Mouse (Mus musculus) induced T-regulatory cell, adult 2 months (primary cell): ENCODE results near the gene Rin2.
A peak's percentile ranks its signal among the peaks of the same experiment; 100 is the strongest.

Experiments used
- DNase-seq: peaks from one replicate; pipeline ENCODE4 v3.0.0-alpha.2; 2012; ENCODE audit warnings: low read depth

Rin2 gene

DNA sequence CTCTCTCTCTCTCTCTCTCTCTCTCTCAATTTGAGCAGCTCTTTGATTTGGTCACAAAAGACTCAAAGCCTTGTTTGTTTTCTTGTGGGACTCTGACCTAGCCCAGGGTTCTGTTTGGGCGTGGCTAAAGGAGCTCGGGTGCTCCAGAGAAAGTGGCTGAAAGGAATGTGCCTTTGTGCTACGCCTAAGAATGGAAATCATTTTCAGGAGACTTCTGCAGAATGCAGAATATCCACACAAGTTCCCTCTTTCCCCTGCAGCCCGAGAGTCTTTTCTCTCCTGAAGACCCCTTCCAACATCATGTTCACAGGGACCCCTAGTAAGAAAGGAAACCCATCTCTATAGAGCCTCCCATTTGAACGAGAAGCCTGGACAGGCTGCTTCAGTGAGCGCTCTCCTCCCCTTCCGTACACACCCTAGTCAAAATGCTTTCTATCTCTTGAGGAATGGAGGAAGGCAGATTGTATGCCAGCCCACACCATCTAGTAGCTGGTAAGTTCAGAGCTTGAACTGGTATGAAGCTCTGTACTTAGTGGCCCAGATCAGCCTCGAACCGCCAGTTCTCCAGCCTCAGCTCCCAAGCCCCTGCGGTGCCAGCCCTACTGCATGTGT, 187.3 kb downstream of the Rin2 start:
- no peak for DNase-seq

DNA sequence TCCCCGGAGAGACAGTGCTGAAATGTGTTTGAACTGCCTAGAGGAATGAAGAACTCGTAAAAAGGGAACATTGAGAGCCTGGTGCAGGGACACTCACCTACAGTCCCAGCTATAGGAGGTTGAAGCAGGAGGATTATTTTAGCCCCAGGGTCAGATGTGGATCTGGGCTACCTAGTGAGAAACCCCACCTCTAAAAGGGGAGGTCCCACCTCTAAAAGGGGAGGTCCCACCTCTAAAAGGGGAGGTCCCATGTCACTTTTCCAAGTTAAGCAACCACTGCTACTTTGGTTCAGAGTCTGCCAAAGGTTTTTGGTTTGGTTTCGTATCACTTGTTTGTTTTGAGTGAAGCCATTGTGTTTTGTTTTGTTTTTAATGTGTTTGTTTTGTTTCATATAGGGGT, 190.3 kb downstream of the Rin2 start:
- no peak for DNase-seq

DNA sequence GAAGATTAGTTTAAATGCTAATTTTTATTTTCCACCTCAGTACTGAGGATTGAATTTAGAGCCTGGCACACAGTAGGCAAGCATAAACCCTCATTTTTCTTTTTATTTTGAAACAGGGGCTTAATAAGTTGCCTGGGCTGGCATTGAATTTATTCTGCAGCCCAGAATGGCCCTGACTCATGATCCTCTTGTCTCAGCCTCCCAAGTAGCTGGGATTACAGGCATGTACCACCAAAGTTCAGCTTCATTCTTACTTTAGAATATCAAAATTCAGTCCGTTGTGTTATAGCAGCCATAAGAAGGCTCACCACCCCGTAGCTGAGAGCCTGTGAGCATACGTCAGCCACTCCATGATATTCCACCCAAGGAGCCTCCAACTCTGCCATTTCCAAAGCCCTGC, 191.2 kb downstream of the Rin2 start:
- DNase-seq: no peak

DNA sequence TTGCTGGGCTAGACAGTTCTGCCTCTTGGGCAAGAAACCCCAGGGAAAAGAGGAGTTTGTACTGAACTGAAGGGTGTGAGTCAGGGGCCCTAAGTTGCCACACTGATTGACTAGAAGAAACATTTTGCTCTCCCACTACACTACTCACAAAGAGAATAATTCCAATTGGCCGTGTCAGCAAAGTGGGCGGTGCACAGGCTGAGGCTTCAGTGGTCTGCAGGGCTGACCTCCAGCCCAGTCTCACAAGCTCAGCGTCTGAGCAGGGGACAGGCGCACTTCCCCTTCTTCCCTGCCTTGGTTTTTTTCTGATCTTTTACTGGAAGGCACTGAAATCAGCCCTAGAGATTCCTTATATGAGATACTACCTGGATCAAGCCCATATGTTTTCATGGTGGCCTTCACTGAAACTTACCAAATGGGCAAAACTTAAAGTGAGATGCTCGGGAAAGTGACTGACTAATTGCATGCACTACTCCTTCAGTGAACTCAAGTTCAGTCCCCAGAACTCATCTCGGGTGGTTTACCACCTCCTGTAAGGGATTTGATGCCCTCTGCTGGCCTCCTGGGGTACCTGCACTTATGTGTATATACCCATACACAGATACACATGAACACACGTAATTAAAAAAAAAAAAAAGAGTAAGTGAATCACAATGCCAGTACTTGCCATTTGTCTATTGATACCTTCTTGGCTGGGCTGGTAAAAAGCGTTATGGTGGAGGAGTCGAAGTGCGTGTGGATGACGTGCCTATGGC, 191.9 kb downstream of the Rin2 start:
- DNase-seq: no peak

DNA sequence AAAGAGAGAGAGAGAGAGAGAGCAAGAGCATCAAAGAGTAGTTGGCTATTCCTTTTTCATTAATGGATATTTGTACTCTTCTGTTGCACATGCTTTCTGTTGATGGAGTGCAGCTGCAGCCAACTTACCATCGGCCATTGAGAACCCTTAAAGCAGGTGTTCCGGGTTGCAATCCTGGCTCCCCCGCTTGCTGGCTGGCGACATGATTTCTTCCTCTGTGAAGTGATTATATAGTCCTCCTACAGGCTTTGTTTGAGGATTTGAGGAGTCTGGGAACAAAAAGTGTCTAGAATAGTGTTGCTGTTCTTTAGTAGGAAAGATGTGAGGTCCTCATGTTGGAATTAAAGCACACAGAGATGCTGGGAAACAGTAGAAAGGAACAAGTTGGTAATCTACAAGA, 196.3 kb downstream of the Rin2 start:
- DNase-seq: no peak

DNA sequence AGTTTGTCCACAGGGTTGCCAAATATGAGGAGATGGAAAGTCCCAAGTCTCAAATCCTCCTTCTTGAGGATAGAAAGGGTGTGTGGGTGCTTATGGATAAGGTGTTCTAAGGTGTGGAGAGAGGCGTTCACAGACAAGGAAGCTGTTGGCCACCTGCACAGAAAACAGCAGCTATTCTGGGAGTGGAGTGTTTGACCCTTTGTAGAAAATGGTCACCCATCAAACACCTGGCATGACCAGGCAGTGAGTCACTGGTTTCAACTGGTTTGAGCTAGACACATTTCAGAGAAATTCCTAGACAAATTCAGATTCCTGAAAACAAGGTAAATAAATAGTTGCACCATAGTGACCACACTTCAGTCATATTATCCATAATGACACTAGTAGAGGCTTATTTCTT, 197.1 kb downstream of the Rin2 start:
- no peak for DNase-seq

DNA sequence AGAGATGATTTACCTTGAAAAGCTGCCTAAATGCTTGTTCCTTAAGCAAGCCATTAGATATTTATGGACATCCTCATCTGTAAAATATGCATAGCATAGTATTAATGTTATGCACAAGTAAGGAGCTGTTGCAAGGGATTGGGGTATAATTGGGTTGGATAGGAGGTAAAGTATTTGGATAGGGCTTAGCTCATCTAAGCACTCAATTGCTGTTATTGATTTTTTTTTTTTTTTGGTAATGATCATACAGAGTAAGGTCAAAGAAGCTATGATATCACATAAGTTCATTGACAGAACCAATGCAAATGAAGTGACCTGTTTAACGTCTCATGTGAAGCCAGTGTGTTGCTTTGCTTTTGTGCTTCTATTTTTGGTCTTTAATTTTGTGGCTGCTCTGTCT, 198.9 kb downstream of the Rin2 start:
- DNase-seq: no peak

DNA sequence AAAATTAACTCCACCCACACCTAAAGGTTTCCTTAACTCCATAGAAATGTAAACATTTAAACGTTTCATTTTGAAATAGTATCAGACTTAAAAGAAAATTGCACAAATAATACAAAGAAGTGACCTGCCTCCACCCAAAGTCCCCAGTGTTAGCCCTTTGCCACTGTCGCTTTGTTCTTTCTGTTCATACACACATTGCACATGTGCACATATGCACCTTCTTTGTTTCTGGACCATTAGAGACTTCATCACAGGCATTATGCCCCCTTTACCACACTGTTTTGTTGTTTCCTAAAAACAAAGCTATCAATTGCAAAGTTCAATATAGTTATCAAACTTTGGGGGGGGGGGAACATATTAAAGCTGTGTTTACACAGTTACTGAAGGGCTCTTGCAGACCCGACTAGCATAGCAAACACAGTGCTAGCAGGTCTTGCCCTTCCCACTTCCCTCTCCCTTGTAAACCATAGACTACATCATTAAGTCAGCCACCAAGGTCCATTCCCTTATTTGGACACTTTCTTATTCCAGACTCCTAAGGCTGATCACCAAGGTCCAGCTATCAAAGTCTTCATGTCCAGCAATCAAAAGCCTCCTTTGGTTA, 200.0 kb downstream of the Rin2 start:
- no peak for DNase-seq

DNA sequence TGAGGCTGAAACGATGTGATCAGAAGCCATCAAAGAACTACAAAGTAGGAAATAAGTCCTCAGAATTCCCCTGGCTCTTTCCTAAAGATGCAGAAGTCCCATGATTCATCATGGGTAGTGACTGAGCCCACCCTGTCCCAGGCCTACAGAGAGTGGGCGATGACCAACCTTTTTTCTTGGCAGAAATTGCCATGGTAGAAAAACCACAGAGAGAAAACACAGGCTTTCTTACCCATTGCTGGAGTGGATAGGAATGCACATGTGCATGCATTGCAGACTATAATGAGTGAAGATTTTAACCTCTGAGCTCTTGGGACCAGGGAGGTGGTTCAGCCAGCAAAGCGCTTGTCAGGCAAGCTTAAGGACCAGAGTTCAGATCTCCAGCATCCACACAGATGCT, 202.2 kb downstream of the Rin2 start:
- DNase-seq: no peak

DNA sequence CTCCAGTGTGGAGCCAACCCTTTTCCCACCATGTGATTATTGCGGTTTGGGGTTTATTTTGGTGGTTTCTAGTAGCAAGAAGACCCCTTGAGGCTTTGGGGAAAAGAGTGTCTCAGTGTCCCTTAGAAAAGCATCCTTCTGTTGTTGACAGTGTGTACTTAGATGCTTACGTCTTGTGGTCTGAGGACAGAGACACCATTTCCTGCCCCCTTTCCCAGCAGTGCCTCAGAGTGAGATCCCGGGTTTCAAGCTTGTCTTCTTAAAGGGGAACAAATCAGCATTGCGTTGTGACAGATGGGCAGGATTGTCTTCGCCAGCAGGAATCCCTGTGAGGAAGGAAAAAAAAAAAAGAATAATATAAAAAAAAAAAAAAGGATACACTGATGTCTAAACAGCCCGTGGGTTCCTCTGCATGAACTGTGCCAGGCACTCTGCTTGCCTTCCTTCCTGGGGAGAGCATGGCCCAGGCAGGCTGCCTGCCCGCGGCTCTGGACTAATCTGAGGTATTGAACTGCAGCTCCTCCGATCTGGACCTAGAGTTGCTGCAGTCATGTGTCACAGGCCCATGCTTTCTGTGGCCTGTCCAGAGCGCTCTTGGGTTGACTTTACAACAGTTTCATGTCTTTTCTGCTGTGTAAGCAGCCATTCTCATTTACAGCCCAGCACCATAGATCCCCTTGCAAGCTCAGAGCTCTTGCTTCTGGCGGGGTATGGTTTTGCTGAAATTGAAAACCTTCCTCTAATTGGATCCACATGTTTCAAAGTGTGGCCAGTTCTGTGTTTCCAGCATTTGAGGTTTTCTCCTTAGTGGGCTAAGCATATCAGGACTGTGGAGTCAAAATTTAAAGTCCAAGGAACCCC, 206.1 kb downstream of the Rin2 start:
- DNase-seq: peak; percentile 12

DNA sequence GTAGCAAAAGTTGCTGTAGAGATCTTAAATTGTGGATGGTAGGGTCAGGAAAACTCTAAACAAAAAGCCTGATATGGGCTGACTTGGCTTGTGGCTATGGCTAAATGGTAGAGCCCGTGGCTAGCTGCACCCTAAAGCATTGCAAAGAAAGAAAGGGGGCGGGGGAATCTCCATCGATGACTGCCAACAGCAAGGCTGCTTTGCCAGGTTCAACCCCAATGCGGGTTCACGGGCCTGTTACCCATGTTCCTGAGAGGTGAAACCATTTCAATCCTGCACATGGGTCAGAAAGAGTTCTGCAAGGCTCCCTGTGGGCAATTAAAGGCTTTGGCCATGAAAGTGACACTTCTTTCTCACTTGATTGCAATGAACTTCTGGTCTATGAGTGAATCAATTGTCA, 206.9 kb downstream of the Rin2 start:
- DNase-seq: no peak

DNA sequence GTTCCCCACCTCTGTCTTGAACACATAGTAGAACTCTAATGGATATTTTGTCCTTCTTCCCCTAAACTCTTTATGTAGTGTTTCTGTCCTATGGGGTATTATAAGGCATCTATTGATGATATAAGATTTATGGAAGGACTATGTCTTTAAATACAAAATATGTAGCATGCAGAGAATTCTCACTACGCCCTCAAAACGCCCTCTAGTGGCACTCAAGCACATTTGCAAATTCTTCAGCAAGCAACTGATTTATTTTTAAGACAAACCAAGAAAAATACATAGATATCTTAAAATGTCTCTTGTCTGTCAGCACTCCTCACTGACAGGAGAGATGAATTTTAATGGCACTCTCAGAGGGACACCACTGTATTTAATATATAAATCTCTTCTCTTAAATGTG, 207.4 kb downstream of the Rin2 start:
- peak; percentile 62 for DNase-seq

DNA sequence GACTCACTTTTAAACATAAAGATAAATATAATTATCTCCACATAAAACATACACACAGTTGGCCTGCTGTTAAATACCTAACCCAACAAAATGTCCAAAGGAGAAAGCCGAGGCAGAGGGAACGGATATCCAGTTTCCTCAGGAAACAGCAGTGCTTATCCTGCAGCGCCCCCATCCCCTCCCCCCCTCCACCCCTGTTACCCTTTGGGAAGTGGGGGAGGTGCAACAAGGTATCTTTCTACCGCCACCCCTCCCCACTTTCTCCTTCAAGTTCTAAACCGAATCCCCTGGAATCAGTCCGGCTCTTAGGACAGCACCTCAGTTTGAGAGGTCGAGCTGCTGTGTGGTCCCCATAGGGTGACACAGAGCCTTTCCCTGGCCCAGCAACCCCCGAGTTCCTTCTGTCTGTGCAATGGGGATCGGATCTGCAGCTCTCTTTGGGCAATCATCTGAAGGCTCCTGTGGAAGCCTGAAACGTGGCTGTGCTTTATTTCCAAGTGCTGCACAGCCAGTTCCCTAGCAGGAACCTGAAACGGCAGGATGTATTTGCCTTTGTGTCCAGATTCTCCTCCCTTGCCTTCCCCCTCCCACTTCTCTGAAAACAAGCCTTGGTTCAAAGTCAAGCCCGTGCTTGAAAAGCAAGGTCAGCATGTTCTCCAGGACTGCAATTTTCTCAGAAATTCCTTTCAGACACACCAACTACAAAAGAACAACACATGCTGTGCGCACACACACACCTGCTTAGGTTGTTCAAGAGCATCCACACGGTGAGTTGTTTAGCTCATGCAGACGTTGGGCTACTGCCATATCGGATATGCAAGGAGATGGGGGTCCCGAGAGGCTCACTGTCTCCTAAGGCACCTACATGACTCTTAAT, 209.3 kb downstream of the Rin2 start:
- DNase-seq: no peak

DNA sequence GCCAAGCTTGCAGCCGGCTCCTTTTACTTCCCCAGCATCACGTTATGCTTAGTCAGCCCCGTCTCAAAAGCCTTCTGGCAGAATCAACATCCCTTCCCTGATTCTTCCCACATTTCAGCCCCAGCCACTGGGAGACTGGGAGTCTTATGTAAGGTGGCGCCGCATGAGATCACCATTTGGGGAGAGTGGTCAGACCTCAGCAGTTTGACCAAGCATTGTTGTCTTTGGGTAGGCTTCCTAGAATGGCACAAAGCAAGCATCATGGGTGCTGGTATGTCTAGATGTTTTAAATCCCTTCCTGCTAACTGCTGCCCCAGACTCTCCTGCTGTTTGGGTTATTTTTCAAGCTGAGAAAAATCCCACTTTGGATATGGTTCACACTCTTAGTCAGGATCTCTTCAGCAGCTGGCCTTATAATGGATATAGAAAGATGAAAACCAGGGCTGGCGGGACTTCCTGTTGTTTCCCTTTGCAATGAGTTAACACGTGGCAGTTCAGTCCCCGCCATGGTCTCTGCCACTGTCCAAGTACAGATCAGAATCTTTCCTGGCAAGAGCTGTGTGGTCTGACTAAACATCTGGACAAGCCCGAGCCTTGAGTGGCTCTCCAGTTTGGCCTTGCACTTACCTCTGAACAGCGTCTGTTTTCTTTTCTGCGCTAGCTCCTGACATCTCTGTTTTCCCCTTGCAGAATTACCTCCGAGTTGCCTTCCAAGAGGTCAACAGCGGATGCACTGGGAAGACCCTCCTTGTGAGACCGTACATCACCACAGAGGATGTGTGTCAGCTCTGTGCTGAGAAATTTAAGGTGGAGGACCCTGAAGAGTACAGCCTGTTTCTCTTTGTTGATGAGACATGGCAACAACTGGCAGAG, 210.1 kb downstream of the Rin2 start:
- DNase-seq: no peak

DNA sequence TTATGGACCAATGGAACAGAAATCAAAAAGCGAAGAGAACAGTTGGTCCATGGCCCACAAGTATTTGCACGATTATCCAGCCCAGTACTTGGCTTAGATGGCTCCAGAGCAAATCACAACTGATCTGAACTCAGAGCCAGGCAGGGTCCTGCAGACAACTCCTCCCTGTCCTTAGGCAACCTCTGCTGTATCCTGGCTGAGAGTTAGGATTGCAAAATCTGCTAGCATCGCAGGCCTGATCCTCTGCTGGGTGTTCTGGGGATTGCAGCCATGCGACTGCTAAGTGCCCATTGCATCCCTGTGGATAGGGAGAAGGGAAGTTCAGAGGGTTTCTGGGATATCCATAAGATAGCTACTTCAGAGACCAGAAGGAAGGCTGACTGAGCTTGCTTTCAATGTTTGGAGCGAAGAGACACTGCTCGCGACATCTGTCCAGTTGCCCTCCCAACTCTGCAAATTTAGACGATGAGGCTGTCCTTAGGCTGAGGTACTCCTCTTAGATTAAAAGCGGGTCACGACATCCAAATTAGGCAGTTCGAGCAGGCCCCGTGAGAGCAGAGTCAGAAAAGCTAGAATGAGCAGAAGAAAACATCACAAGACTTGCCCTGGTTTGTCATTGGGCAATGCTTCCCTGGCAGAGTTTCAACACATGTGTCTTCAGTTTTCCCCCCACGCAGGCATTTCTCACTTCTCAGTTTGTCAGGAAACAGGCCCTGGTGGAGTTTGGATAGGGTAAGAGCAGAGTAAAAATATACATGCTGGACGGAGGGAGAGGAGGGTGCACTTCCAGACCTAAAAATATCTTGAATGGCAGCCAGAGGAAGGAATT, 213.1 kb downstream of the Rin2 start:
- no peak for DNase-seq

DNA sequence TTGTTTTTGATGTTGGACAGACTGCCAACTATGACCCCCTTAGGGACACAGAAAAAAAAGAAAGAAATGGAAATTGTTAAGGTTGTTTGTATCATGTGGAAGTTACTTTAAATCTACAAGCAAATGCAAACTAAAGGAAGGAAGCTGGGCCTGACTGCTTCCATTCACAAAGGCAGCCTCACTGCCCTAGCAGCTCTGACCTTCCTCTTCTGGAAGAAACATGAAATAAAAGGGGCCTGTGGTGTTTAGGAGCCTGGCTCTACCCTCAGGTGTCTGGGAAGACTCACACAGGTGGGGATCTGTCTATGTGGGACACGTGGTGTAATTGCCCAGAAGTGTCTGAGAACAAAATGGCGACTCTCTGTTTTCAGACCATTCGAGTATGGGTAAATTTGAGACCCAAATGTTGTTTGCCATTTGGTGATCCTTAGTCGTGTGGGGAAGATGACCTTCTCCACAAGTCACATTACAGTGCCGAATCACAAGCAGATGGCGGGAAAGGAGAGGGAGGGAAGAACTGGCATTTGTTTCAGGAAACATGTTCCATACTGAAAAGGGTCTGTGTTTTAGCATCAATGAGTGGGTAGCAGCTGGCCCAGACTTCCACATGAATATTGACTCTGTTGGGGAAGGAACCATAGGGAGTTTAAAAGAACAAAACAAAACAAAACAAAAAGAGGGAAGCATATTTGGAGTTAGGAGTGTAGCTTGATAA, 213.9 kb downstream of the Rin2 start:
- DNase-seq: no peak

DNA sequence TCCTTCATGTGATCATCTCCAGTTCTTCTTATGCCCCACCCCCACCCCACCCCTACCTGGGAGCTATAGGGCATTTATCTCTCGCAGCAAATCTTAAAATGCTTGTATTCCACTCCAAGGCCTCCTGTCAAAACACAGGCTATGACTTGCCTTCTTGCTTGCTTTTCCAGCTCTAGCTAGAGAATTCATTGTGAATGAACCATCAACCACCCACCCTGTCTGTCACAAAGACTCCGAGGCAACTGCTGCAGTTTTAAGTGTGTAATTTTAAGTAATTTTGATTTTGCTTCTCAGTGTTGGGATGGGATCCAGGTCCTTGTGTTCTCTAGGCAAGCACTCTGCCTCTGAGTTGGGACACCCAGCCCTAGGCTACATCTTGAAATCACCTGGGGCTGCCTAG, 215.6 kb downstream of the Rin2 start:
- no peak for DNase-seq

DNA sequence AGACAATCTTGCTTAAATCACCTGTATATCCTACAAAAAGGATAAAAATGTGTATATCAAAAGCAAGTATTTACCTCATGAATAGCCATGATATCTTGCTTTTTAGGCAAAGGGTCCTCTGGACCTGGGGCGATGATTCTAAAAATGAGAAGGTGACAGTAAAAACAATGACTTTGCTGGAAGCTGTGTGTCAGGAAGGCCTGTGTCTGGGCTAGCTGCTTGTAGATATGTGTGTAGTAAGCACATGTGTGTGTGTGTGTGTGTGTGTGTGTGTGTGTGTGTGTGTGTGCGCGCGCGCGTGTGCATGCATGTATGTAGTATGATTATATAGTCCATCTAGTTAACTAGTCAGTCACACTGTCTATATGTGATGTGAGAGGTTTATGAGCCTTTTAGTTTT, 218.7 kb downstream of the Rin2 start:
- no peak for DNase-seq

DNA sequence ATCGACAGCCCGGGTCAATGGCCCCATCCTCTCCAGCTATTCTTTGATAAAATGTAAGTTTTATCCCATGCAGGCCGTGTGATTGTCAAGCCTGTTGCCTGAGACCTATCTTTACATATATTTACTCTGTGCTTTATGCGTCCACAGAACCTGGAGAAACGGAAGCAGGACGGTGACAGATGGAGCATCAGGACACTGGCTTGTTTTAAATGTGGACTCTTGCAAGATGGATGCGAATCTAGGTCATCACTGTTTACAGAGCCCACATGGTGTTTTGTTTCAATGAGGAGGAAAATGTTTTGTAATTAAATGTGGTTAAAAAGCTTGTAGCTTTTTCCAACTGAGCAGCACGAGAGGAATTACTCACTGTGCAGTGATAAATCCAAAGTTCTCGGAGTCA, 223.1 kb downstream of the Rin2 start:
- DNase-seq: no peak
